Mouse (Mus musculus) adrenal gland, postnatal 36 days (tissue): ENCODE data around the gene Asb16. TPM values are rescaled to one million over a fixed set of nuclear protein-coding genes. Genes with fewer than 3 reads are reported as not detected.

Source experiments
- DNase-seq, 2 experiments: peaks; one replicate each; pipeline ENCODE4 v3.0.0; 2021; ENCODE audit warnings: mixed read lengths in 1 of 2
- total RNA-seq, 2 experiments: library from RNA; stranded (reverse); gene quantifications; 2 replicates each; pipeline ENCODE4 v1.2.3; 2021

The Asb16 gene
- total RNA-seq, 2 experiments from 2014 or later, result 0.10 to 0.30 TPM

DNA sequence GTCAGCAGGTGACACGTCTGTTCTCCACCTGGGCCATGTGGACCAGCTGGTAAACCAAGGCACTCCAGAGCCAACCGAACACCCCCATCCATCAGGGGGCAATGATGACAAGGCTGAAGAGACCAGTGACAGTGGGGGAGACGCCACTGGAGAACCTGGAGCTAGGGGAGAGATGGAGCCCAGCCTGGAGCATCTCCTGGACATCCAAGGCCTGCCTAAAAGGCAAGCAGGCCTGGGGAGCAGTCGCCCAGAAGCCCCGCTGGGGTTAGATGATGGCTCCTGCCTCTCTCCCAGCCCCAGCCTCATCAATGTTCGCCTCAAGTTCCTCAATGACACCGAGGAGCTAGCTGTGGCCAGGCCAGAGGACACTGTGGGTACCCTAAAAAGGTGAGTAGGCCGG is 18.9 kb downstream of the Asb16 start:
- no peak for DNase-seq

DNA sequence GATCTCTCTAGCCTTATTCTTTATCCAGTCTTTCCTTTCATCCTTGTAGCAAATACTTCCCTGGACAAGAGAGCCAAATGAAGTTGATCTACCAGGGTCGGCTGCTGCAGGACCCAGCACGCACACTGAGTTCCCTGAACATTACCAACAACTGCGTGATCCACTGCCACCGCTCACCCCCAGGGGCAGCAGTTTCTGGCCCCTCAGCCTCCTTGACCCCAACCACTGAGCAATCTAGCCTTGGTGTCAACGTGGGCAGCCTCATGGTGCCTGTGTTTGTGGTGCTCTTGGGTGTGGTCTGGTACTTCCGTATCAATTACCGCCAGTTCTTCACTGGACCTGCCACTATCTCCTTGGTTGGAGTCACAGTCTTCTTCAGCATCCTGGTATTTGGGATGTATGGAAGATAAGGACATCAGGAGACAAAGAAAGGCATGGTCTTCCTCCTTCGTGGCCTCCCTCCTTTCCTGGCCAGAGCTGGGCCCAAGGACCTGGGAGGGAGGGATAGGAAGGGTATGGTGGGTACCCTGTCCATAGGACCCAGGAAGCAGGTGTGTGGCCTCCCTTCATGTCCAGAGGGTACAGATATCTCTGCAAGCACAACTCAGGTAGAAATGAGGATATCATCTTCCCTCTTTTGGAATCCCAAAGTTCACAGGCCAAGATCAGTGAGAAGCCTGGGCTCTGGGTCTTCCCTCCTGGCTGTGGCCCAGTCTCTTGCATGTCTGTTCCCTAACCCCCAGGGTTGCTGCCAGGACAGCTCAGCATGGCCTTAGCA is 19.7 kb downstream of the Asb16 start:
- DNase-seq, result no peak

DNA sequence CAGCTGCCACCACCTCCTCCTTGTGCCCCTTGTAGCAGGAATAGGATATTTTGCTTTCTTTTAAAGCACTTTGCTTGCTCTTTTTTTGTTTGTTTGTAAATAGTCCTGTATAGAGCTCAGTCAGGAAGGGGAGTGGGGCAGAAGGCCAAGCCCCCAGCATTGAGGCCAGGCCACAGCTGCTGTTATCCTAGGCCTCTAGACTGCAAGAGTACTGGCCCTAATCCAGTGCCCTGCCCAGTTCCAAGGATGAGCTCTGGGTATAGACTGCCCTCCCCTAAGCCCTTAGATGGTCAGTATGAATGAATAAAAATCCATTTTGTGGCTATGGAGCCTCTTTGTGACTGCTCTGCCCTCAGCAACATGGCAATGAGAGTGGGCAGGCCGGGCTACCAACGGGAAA is 20.4 kb downstream of the Asb16 start:
- DNase-seq, result peak in 1 of 2 experiments; percentile 28

DNA sequence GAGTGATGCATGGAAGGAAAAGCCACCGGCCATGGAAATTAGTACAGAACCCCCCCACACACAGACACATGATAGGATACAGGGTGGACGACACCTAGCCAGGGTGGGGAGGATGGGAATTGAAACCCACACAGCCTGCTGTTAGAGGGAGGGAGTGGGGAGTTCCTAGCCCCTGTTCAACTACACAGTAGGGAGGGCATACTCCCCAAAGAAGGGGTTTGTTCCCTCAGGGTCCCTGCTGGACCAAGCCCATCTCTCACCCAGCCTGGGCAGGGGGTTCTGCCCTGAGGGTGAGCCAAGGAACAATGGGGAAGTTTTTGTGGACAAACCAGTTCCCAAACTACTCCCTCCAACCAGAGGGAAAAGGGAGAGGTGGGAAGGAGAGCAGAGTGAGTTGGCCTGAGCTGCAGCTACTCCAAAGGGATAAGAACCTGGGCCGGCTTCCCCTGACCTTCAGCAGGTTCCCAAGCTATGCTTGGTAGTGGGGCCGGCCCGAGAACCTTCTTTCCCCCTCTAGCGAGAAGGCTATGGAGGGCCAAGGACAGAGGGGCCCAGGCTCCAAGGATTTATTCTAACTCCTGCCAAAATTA is 21.1 kb downstream of the Asb16 start:
- no peak for DNase-seq

- DNase-seq, result no peak
These were observed 21.6 kb downstream of the Asb16 start for GRCm38 (mm10) chr11:102290141-102290540.

- no peak for DNase-seq
These were observed 22.6 kb downstream of the Asb16 start for GRCm38 (mm10) chr11:102291051-102291535.

GRCm38 (mm10) chr11:102293971-102294370 is 25.4 kb downstream of the Asb16 start:
- DNase-seq, result no peak

GRCm38 (mm10) chr11:102294416-102294815 is 25.9 kb downstream of the Asb16 start:
- DNase-seq, result no peak

DNA sequence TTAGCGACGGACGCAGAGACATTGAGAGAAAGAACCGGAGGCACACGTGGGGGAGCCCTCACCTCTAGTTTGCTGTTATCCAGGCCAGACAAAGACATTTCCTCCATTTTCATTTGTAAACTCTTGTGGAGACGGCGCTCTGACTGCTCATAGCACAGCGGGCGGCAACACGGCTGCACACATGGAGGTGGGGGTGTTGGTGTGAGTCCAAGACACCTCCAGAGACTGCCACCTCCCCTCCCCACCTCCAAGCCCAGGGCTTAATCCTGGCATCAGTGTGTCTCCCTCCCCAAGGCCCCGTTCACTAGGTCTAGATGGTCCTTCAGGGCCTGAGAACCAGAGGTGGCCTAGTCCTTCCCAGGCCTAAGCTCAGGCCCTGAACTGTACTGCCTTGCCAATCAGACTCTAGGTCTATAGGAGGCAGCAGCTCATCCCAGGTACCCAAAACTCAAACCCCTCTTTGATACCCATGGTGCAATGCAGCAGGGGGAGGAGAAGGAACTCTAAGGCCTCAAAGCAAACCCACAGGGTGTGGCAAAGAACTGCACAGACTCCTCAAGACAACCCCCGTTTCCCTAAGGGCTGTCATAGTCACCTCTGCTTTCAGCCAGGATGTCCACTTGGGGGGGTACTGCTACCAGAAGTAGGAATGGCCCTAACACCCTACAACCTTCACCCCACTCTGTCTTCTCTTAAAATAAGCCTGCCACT is 26.5 kb downstream of the Asb16 start:
- DNase-seq, result no peak

GRCm38 (mm10) chr11:102295598-102296471 is 27.3 kb downstream of the Asb16 start:
- DNase-seq, result peak; percentile 54 to 78

DNA sequence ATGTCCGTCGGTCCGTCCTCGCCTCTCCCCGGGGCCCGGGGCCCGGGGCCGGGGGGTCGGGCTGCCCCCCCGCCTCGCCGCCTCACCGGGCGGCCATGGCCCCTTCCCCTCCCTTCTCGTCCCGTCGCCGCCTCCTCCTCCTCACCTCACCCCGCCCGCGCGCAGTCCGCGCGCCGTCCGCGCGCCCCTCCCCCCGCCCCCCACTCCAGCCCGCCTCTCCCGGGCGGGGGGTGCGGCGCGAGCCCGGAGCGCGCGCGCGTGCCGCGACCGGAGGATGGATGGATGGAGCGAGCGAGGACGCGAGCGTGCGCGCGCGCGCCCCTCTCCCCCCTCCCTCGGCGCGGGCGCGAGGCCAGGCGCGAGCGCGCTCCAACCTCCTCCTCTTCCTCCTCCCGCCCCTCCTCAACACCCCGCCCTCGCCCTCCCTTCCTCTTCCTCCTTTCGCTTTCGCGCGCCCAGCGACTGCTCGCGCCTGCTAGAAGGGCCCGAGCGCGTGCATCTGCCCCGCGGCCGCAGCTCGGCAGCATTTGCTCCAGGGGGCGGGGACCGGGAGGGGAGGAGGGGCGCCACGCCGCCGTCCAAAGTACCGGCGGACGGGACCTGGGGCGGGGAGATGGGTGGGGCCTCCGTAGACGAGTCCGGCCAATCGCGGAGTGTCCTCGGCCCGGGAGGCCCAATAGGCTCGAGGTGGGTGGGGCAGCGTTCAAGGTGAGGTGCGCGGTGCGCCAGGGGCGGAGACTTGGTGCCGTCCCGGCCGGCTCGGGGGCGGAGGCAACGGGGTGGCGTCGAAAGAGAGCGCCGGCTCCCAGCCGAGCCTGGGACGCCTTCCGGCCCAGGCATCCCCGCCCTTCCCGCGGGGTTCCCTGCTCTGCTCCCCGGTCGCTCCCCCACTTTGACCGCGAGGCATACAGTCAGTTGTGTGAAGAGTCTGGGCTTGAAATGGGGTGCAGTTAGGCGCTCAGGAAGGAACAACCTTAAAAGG is 28.2 kb downstream of the Asb16 start, which contains the start of gene Atxn7l3:
TSS of gene Atxn7l3 (minus strand) at position 141 of the 982 bp plus-strand sequence.
- peak; percentile 100 for DNase-seq

- DNase-seq, result no peak
These were observed 29.3 kb downstream of the Asb16 start for GRCm38 (mm10) chr11:102297577-102298556.

DNA sequence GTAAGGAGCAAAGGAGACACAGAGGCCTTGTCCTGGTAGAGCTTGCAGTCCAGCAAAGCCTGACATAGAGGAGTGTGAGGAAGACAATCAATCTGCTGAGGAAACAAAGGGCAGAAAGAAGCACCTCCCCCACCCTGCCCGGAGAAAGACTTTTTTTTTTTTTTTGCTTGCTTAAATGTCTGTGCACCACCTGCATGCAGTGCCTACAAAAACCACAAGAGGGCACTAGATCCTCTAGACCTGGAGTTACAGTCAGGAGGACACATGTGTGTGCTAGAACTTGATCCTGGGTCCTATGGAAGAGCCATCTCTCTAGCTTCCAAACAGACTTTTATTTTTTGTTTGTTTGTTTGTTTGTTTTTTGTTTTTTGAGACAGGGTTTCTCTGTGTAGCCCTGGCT is 31.3 kb downstream of the Asb16 start:
- peak; percentile 40 to 64 for DNase-seq

DNA sequence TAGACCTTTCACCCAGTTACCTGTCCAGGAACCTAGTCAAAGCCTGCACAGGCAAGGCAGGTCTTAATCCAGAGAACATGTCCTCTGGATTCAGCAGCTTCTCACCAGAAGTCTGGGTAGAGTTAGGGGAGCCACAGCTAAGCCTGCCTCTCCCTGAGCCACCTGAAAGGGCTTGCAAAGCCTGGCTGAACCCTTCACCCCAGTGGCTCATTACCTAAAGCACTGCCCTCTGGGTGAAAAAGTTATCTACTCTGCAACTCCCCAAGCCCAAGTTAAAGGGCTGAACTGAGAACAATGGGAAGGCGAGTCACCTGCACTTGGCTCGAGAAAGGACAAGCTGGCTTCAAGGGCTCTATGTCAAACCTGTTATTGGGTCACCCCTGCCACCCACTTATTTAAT is 35.6 kb downstream of the Asb16 start:
- no peak for DNase-seq

DNA sequence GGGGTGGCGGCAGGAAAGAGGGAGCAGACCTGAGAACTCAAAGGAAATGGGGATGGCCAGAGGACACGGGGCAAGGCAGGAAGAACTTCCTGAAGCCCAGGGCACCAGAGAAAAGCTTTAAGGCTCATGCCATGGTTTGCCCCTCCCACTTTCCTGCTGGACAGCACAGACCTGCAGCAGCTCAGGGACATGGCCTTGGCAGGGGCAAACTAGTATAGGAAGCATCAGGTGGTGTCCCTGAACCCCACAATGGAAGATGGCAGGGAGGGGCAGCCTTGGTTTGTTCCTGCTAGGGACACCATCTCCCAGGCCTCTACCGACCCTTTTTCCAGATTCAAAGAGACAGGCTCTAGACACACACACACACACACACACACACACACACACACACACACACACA is 36.8 kb downstream of the Asb16 start:
- peak; percentile 56 to 65 for DNase-seq

- DNase-seq, result no peak
These were observed 39.6 kb downstream of the Asb16 start for GRCm38 (mm10) chr11:102308104-102308503.

GRCm38 (mm10) chr11:102308979-102309378 is 40.4 kb downstream of the Asb16 start:
- DNase-seq, result peak; percentile 98 to 99

- peak; percentile 49 to 59 for DNase-seq
These were observed 41.5 kb downstream of the Asb16 start for GRCm38 (mm10) chr11:102309821-102310617.
